Mouse (Mus musculus) thymus, adult 18-20 months (tissue): ENCODE data around the gene Gper1.

Experiments used
- DNase-seq, 2 experiments: peaks; one replicate each; pipeline ENCODE4 v3.0.0; 2022; ENCODE audit warnings: mixed read lengths in 2 of 2

The Gper1 gene

DNA sequence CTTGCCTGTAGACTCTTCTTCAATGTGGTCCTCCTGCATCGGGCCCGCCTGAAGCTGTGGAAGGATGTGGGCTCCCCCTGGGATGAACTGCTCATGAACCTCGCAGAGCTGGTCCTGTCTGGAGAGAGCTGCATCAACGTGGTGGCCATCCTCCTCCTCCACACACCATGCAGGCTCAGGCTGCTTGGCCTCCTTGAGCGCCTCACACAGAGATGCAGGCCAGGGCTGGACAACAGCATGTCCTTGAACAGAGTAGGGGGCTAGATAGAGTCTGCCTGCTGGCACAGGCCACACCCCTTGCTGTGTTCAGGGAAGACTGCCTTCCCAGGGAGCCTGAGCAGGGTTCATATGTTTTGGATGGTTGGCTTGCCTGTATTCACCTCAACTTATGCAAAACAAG is 8.0 kb upstream of the Gper1 start:
- no peak for DNase-seq

DNA sequence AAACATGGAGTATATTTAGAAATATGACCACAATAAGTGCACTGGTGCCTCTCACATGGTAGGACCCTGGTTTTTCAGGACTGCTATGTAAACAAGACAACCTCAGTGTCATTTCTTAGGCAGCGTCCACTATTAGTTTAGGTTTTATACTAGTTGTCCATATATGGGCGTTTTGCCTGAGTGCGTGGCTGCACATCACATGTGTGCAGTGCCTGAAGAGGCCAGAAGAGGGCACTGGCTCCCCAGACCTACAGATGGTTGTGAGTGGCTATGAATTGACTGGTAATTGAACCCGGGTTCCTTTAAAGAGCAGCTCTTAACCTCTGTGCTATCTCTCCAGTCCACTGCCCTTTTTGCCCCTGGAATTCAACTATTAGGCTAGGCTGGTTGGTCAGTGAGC is 6.0 kb upstream of the Gper1 start:
- DNase-seq: no peak

DNA sequence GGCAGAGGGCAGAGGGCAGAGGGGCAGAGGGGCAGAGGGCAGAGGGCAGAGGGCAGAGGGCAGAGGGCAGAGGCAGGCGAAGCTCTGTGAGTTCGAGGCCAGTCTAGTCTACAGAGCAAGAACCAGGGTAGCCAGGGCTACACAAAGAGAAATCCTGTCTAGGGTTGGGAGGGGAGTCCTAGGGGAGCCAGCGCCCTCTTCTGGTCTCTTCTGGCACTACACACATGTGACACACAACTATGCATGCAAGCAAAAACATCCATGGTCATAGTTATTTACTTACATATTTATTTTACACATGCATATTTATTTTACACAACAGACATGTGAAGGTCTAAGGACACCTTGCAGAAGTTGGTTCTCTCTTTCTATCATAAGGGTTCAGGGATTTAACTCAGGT is 5.5 kb upstream of the Gper1 start:
- DNase-seq: no peak

DNA sequence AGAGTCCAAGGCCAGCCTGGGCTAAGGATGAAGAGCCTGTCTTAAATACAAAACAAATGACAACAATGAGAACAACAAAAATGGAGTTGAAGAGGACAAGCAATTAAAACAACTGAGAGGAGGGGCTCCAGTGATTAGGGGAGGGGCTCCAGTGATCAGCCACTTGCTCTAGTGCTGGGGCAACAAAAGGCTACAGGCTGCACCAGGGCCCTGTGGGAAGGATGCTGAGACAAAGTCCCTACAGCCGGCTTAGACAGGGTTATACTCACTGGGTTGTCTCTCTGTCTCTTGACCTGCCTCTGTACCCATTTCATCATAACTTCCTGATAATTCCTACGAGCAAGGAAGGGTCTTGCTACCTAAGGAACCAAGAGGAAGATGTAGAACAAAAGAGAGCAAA is 4.8 kb upstream of the Gper1 start:
- no peak for DNase-seq

DNA sequence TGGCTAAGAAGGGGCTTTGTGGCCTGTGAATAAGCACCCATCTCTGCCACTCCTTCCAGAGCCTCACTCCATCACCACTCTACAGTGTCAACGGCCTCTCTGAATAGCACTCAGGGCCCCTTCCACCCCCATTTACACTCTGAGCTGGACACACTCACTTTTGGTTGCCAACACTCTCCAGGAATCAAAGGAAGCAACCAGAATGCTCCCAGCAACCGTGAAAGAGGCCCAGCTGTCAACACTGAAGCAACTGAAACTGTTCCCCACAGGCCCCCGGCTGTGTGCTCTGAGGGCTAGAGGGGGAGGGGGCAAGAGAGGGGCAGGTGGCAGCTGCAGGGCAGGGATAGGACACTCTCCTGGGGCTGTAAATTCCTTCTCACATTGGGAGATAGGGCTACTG is 4.3 kb upstream of the Gper1 start:
- DNase-seq: peak; percentile 43 to 60

DNA sequence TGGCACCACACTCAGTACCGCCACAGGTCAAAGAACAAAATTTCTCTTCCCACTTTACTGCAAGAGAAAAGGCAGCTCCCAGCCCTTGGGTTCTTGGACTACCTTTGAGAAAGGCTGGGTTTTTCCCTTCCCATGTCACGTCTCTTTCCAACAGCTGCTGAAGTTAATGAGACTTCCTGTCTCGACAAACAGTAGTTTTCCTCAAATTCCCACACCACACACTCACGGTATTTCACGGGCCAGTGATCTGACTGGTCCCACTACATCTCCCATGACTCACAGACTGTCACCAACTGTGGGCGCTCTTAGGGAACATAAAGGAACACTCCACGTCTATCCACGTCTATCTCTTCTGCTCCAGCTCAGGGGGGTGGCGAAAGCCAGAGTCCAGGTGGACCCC is 2.2 kb downstream of the Gper1 start:
- no peak for DNase-seq

DNA sequence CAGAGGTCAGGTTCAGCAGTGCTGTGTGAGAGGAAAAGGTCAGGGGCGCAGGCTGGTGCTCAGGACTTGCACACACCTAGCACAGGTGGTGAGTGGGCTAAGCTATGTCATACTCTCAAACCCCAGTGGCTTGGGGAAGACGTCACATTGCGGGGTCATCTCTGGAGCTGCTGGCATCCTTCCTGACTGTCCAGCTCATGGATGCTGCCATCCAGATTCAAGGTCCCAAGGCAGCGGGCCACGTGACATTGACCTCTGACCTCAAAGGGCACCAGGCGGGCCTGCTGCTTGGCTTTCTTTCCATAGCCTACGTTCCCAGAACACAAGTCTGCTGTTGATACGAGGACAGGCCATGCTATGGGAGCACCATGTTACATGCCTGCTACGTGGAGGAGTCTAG is 4.0 kb downstream of the Gper1 start:
- no peak for DNase-seq

DNA sequence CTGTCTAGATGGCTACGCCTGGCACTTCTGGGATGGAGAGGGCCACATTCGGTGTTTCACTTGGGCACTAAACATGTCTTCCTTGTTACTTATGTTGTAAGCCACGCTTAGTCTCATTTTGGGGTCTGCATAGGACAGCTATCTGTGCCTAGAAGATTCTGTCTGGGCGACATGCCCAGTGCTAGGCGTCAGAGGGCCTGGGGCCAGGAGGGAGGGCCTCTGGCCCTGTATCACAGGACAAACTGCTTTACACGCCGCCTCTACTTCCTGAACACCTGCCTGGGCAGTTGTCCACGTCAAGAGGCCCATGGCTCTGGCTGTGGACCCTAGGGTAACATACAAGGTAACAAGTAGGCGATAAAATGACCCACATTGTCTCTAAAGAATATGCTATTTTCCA is 5.0 kb downstream of the Gper1 start:
- no peak for DNase-seq

DNA sequence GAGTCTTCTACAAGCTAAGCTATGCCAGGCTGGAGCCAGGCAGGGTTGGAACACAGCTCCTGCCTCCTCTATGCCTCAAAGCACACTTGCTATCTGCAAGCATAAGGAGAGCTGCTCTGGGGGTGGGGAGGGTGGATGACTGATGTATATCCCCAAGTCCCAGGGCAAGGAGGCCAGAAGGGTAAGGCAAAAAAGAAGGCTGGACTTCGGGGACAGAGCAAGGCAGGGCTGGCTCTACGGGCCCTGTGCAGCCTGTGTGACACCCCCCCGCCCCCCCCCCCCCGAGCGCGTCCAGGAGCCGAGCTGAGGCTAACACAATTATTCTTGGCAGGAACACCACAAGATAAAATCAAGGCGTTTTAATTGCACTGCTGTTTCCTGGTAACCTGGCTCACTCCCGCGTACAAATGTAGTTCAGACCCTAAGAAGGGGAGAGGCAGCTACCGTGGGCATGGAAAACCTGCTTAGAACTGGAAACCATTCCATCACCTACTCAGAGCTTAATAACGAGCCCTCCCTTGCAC is 6.9 kb downstream of the Gper1 start:
- no peak for DNase-seq

DNA sequence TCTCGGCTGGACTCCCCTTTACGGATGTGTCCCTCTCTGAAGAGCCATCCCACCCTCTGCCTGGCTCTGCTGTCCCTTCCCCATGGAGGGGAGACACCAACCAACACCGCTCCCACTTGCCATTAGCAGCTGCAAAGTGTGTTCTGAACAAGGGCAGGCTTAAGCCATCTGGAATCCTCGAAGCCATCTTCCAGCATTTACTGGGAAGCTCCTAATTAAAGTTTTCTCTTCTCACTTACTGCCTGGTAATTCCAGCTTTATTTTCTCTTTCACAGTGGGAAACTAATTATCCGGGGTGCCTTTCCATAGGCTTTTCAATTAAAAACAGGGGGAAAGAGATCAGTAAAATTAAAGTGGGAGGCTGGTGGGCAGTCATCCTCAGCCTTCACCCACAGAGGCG is 9.4 kb downstream of the Gper1 start:
- no peak for DNase-seq

DNA sequence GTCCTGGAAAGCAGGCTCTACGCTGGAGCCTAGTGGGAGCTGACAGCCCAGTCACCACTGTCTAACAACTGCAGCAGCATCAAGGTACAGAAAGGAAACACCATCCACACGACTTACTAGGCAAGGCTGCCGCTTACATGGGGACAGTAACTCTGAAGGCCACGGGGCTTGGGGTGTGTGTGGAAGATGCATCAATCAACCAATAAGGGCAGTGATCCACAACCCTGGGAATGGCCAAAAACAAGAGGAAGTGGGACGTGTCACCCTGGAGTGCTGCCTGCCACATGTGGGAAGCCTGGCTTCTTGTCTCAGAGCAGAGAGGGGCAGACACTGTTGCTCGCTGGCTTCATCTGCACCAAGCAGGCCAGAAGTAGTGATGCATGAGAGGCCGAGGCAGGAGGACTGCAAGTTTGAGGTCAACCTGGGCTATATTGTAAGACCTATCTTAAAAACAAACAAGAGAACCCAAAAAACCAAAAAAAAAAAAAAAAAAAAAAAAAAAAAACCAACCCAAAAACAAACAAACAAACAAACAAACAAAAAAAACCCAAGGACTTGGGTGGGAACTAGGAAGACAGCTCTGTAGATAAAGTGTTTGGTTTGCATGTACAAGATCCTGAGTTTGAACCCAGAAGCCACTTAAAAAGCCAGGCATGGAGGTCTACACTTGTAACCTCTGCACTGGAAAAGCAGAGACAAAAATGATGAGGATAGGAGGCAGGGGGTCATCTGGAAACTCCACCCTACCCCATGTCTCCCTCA is 10.0 kb downstream of the Gper1 start:
- DNase-seq: no peak

DNA sequence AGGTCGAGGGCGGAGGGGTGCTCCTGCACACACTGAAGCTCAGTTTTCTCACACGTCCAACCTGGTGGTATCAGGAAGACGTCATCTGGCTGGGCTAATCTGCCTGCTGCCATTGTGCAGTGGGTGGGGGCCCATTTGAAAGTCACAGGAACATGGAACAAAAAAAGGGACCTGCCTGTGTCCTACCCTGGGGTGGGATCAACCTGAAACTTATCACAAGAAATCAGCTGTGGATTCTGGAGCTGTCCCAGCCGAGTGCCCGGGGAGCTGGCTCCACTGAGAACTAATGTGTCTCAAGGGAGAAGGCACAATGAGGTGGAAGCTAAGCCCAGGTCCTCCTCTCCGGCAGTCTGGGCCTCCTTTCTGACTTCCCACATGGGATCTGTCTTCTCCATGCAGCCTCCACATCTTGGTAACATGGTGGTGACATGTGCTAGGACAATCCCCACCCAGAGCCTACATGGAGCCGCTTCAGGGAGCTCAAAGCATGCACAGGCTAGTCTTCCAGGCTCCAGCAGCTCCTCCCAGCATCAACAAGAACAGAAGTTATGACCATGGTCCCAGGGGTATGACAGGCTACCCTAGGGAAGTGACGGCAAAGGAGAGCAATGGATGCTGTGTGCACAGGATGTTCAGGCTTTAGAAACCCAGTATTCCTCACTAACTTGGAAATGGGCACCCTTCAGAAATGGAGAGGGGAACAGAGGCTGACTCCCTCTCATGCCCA is 11.1 kb downstream of the Gper1 start:
- no peak for DNase-seq

DNA sequence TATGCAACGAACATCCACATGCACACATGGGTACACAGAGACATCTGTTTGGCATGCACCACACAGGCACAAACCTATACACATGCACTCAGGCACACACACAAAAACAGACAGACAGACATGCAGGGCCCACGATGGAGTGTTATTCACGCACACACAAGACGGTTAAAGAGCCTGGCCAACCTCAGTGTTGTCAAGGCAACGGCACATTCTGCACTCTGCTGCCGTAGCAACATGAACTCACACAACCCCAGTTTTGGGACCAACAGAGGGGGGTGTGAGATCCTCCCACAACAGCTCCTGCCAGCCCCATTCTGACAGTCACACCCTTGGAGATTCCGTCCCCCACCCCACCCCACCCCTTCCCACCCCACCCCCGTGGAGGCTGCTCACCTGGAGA is 12.0 kb downstream of the Gper1 start:
- DNase-seq: no peak

DNA sequence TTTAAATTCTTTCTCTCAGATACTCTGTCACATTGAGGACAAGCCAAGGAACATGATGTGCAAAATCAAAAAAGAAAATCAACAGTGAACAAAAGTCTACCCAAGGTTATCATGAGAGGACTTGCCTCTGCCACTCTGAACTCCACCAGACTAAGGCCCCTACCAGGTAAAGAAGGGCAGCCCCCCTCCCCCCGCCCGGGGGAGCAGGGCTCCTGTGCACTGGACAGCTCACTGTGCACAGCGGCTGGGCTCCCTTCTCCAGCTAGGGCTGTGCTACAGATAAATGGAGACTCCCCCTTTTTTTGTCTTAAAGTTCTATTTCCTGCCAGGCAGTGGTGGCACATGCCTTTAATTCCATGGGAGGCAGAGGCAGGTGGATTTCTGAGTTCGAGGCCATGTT is 14.8 kb downstream of the Gper1 start:
- no peak for DNase-seq

DNA sequence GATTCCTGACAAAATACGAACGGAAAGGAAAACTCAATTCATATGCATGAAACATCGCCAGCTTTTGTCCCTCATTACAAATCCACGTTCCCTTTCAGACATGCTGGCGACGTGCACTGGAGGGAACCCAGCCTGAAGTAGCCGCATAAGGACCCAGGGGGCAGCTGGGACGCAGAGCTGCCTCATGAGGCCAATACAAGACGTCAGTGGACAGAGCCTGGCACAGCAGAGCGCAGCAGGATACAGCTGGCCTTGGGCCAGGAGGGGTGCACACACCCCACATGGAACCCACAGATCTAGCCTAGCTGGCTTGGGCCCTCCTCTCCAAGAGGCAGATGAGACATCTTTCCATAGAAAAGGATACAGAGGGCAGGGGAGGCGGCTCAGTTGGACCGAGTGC is 15.5 kb downstream of the Gper1 start:
- no peak for DNase-seq

DNA sequence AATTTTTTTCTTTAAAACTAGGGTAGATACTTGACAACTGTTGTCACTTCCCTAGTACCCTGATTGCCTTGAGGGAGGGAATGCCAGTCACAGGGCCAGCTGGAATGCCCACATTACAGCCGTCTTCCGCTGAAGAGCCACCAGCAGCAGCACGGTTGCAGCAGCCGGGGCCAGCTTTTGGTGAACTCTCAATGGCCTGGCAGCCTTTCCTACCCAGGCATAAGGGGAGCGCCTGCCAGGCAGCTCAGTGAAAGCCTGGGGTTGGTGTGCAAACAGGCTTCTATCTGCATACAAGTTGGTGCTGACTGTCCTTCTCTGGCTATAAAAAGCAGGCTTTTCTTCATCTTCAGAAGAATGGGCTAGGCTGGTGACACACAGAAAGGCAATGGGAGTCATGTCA is 17.5 kb downstream of the Gper1 start:
- no peak for DNase-seq

DNA sequence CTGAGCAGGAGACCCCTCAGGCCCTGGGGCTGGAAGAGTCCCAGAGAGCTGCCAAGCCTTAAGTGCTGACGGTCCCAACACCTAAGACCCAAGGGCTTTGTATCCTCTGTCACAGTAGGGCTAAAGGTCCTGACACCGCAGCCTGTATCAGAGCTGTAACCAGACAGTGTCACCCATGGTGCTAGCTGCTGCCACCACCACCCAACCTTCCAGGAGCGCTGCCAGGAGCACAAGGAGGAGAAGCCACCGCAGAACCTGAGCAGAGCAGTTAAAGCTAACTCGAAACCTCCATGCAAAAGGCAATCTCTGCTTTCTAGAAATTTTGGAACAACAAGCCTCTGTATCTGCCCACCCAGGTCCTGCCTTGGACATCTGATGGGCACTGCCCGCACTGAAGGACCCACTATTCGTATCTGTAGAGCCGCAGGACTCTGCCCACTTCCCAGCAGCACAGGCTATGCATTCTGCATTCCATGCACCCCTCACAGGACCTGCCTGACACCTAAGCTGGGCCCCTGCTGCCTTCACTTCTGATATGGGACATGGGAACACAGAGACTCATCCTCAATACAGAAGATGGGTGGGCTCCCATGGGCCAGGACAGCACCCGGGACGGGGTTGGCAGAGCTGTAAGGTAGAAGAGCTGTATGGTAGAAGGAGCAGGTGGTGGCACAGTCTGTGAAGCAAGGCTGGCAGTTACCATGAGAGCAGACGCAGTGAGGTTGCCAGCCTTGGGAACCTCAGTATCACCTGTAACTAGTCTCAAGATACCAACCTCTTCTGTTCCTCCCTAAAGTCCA is 18.2 kb downstream of the Gper1 start:
- DNase-seq: no peak

DNA sequence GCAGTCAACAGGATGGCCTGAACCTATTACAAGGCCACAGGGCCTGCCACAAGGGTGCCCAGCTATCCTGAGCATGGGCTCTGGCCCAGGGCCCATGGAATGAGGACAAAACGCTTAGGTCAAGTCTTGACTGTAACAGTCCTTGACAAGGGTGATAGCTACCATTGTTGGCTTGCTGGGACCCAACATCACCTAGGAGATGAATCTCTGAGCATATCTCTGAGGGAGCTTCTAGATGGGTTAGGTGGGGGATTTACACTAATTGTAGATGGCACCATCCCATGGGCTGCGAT is 18.7 kb downstream of the Gper1 start:
- DNase-seq: no peak

DNA sequence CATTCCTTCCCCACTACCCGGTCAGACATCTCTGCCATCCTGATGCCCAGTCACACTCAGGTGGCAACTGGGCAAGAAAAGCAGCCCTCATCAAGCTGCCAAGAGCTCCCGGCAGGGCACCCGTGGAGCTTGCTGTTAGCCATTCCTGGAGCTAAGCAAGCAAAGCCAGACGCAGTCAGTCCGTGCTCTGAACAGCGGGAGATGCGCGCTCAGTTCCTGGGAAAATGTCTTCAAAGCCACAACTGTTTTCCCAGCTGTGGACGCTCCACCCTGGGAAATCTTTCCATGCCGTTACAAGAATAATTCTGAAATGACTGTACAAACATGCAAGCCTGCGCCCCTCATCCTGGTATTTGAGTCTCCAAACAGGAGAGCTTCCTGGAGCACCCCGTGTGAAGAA is 19.5 kb downstream of the Gper1 start:
- no peak for DNase-seq

DNA sequence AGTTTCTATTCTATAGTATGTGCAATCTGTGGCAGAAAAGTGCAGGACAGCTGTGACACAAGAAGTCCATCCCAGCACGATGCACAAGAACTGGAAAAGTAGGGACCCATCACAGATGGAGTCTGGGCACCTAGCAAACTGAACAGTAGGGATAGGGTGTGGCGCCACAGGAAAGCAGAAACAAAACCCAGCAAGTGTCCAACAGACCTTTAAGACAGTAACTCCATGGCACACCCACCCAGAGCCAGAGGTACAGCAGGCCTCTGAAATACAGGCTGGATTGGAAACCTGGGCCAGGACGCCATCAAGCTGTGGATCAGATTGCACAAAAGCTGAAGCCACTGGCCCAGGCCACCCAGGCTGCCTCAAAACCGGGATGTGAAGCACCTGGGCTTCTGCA is 20.0 kb downstream of the Gper1 start:
- DNase-seq: no peak

DNA sequence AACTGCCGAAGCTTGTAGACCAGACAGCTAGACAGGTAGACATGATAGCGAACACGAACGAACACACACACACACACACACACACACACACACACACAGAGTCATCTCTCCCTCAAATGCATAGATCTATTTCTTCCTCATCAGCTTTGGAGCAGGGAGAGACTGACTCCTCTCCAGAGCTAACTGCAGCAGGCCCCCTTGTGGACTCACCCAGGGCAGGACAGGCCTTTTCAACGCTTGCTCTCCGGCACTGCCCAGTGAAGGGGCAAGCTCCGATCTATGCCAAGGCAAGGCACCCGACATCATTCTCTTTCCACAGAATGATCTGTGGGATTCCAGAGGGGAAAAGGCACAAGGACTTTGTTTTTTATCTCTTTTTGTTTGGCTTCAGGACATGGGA is 22.3 kb downstream of the Gper1 start:
- DNase-seq: no peak

DNA sequence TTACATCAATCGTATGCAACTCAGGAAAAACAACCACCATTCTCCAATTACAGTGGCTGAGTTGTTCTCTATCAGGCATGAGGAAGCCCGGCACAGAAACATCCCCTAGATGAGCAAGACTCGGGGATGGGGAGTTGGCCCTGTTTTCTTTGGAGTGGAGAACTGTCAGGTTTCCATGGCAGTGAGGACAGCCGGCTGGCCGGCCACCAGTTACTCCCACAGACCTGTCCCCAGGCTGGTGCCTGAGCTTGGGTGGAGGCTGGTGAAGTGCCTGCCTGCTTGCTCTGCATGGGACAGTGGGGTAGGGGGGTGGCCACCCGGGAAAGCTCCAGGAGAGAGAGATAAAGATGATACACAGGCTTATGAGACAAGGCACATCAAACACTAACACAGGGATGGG is 25.1 kb downstream of the Gper1 start:
- no peak for DNase-seq

DNA sequence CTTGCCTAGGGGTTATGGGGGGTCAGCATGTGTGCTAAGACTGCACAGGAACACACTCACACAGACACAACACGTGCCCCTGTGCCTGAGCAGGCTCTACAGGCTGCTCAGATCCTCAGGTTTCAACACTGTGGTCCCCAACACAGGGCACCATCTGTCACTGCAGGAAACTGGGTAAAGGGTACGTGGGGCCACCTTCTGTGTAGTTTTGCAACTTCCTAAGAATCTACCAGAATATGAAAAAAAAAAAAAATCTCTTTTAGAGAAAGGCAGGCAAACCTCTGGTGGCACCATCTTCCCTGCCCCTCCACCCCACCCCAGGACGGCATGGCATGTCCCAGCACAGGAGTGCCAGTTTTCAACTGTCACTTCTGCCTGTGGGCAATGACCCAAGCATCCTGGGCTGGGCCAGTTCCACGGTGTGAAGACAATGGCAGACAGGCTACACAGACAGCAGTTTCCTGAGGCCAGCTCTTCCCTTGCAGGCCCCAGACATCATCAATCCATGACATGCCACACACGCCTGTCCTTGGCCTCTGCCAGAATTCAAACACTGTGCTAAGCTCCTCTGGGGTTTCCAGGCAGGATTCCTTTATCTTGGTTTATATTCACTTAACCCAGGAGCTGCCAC is 26.3 kb downstream of the Gper1 start:
- DNase-seq: peak; percentile 11 to 35
